Mouse (Mus musculus) limb, embryonic 15.5 days (tissue): ENCODE measurements around the gene AF067061. TPM values are rescaled to one million over a fixed set of nuclear protein-coding genes. Genes with fewer than 3 reads are reported as not detected.

Source experiments
- ATAC-seq: fragments of 200-750 bp; cut with Nextera tagmentation; 2 replicates; pipeline ENCODE4 v1.8.0; 2017; ENCODE audit warnings: low read depth, moderate TSS enrichment; ENCODE audit not compliant: insufficient number of reproducible peaks, low FRiP score, low TSS enrichment
- H3K27ac ChIP-seq: fragments of 300-500 bp; sonication (generic); 2 replicates; pipeline ENCODE4 v1.5.1; 2015; ENCODE audit warnings: moderate library complexity, mild to moderate bottlenecking, inconsistent platforms
- H3K27me3 ChIP-seq: fragments of 300-500 bp; sonication (generic); 2 replicates; pipeline ENCODE4 v1.6.1; 2015; ENCODE audit warnings: inconsistent platforms
- H3K36me3 ChIP-seq: fragments of 300-500 bp; sonication (generic); 2 replicates; pipeline ENCODE4 v1.6.1; 2015; ENCODE audit warnings: inconsistent platforms
- H3K4me1 ChIP-seq: fragments of 300-500 bp; sonication (generic); 2 replicates; pipeline ENCODE4 v1.6.1; 2015; ENCODE audit warnings: inconsistent platforms
- H3K4me2 ChIP-seq: fragments of 300-500 bp; sonication (generic); 2 replicates; pipeline ENCODE4 v1.6.1; 2015; ENCODE audit warnings: mild to moderate bottlenecking, inconsistent platforms
- H3K4me3 ChIP-seq: fragments of 300-500 bp; sonication (generic); 2 replicates; pipeline ENCODE4 v1.5.1; 2015; ENCODE audit warnings: mild to moderate bottlenecking, inconsistent platforms
- H3K9ac ChIP-seq: fragments of 300-500 bp; sonication (generic); 2 replicates; pipeline ENCODE4 v1.6.1; 2015; ENCODE audit warnings: inconsistent platforms
- H3K9me3 ChIP-seq: fragments of 300-500 bp; sonication (generic); 2 replicates; pipeline ENCODE4 v1.6.1; 2016; ENCODE audit warnings: inconsistent platforms
- WGBS: fragments of 180-500 bp; shearing (Covaris S2); methylation state at CpG from one replicate; pipeline ENCODE4 v1.1.7; 2015; 5-methylcytosine and 5-hydroxymethylcytosine counted together
- polyA plus RNA-seq: library from polyadenylated mRNA; unstranded; fragments of >200 nt; fragmentation: Nextera tagmentation; extraction: Ambion mirVana; gene quantifications from 2 replicates; pipeline ENCODE4 v1.2.1, GENCODE M21; 2015

Gene AF067061
- polyA plus RNA-seq, 1 experiment from 2014 or later: not detected

DNA sequence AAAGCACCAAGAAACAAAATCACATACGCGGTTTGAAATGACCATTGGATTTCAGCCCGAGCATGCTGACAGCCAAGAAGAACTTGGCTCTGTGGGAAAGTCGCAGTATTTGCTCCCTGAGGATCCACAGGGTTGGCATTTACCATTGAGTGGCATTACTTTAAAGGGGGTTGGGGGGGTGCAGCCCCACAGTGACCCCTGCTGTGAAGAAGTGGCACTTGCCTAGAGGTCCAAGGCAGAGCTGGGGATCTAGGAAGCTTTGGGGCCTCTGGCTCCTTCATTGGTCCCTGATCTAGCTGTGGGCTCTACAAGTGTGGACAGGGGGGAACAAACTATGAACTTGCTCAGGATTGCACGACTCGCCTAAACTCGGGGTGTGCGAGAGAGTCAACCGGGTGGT is 15.9 kb downstream of the AF067061 start:
- H3K27ac ChIP-seq: no peak overlapping the region
- H3K36me3 ChIP-seq: no peaks in the 10 kb centered on the region
- no peaks in the 10 kb centered on the region for H3K4me1 ChIP-seq
- 88% methylated on average over 9 of the region's 9 CpGs for WGBS
- H3K9ac ChIP-seq: no peak overlapping the region
- no peaks in the 10 kb centered on the region for H3K9me3 ChIP-seq
- no peak for ATAC-seq
- H3K4me3 ChIP-seq: no peak overlapping the region
- H3K4me2 ChIP-seq: no peak overlapping the region
- no peaks in the 10 kb centered on the region for H3K27me3 ChIP-seq

DNA sequence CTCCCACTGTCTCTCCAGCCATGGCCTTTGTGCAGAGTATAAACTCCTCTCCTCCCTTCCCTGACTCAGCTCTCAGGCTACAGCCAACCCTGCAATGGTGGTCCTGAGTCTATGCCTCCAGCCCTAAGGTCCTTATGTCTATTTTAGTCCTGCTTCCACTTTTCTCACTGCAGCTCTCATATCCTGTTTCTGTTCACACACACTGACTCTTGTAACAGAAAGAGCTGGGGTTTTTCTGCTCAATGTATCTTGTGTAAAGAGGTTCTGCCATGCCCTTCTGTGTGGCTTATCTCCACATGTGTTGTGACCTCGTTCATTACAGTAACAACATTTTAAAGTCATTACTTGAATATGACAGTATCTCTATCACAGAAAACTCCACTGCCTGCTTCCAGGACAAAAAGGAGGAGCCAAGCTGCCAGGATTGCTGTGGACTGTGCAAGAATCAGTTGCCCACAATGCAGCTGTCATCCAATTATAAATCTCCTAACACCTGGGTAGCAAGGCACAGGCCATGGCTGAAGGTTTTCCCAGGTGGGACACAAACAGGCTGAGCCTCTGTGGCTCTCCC is 36.5 kb downstream of the AF067061 start:
- Histone ChIP-seq H3K27ac (no peak overlapping the region), H3K36me3 (no peaks in the 10 kb centered on the region), H3K27me3 (no peaks in the 10 kb centered on the region), H3K4me1 (no peaks in the 10 kb centered on the region), H3K9ac (no peak overlapping the region), H3K4me2 (no peak overlapping the region), H3K9me3 (no peaks in the 10 kb centered on the region), H3K4me3 (no peak overlapping the region)
- no peak for ATAC-seq
- WGBS: 47% methylated on average over 1 of the region's 1 CpGs

DNA sequence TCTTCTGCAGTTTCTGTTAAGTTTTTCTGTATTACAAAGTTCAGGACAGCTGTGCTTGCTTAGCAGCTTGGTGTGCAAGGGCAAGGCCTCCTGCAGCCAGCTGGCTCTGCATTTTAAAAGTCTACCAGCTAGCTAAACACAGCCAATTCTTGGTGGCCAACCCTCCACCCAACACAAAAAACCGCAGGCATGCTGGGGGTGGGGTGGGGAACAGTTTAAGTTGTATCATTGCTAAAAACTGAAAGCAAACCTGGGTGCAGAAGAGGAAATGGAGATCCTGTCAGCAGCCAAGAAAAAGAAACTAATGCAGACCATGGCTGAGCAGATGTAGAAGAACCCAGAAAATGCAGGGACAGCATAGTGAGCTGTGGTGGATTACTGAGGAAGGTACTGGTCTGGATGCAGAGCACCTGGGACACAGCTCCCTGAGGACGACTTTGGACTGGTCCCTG is 37.1 kb downstream of the AF067061 start, which contains the start of gene BC147527:
Gene BC147527, plus strand, starts transcription at position 402 of the 452 bp plus-strand sequence.
- no peak for ATAC-seq
- H3K4me3 ChIP-seq: no peak within 1 kb of the TSS
- no peaks in the 10 kb centered on the region for H3K4me1 ChIP-seq
- H3K27me3 ChIP-seq: no peaks in the 10 kb centered on the region
- no peak within 1 kb of the TSS for H3K27ac ChIP-seq
- H3K4me2 ChIP-seq: no peak within 1 kb of the TSS
- no peaks in the 10 kb centered on the region for H3K9me3 ChIP-seq
- H3K36me3 ChIP-seq: no peaks in the 10 kb centered on the region
- H3K9ac ChIP-seq: no peak within 1 kb of the TSS
- WGBS: 43% methylated on average over 2 of the region's 2 CpGs

DNA sequence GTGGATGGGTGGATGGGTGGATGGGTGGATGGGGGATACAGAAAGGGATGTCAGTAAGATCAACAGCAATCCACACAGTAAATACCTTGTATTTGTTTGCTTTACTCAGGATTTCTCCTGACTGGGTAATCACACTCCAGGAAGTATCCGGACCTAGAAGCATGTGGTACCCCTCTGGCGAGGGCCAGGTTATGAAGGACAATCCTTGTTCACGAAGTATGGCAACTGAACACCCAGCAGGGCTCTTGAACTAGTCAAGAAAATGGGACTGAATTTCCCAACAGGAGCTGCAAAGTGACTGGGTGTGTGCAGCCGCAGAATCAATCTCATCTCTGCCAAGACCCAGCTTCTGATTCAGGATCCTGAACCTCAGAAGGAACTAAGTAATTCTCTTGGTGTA is 37.9 kb downstream of the AF067061 start:
- Histone ChIP-seq H3K4me2 (no peak overlapping the region), H3K4me1 (no peaks in the 10 kb centered on the region), H3K27me3 (no peaks in the 10 kb centered on the region), H3K27ac (no peak overlapping the region), H3K36me3 (no peaks in the 10 kb centered on the region), H3K4me3 (no peak overlapping the region), H3K9ac (no peak overlapping the region), H3K9me3 (no peaks in the 10 kb centered on the region)
- WGBS: 76% methylated on average over 4 of the region's 4 CpGs
- ATAC-seq: no peak

DNA sequence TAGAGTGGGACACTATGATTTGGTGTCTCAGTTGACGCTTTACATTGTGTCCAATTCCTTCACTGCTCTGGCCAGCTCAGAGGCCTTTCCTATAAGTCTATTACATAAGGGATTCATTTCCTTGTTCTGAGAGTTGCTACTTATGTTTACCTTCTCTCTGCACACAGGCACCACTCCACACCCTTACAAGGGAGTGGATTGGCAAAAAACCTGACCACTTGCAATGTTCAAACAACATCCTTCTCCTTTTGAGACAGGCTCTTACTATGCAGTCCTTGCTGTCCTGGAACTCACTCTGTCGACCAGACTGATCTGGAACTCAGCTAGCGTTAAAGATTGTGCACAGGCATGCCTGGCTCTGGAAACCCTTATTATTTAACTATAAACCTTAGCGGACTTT is 47.8 kb downstream of the AF067061 start:
- no peak overlapping the region for H3K4me2 ChIP-seq
- no peak overlapping the region for H3K27ac ChIP-seq
- H3K4me3 ChIP-seq: no peak overlapping the region
- no peak for ATAC-seq
- no peak overlapping the region for H3K9ac ChIP-seq
- H3K27me3 ChIP-seq: no peaks in the 10 kb centered on the region
- 57% methylated on average over 4 of the region's 4 CpGs for WGBS
- no peaks in the 10 kb centered on the region for H3K9me3 ChIP-seq
- H3K36me3 ChIP-seq: no peaks in the 10 kb centered on the region
- H3K4me1 ChIP-seq: no peaks in the 10 kb centered on the region

DNA sequence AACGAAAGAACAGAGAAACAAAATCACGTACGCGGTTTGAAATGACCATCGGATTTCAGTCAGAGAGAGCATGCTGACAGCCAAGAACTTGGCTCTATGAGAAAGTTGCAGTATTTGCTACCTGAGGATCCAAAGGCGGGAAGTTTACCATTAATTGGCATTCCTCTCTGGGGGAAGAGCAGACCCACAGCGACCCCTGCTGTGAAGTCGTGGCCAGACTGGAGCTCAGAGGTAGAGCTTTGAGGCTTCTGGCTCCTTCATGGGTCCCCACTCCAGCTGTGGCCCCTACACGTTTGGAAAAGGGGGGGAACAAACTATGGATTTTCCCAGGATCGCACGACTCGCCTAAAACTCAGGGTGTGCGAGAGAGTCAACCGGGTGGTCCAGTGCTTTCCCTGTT is 50.7 kb downstream of the AF067061 start:
- 43% methylated on average over 14 of the region's 14 CpGs for WGBS
- no peak overlapping the region for H3K27ac ChIP-seq
- ATAC-seq: no peak
- no peak overlapping the region for H3K9ac ChIP-seq
- H3K9me3 ChIP-seq: no peaks in the 10 kb centered on the region
- H3K36me3 ChIP-seq: no peaks in the 10 kb centered on the region
- H3K27me3 ChIP-seq: no peaks in the 10 kb centered on the region
- H3K4me1 ChIP-seq: no peaks in the 10 kb centered on the region
- H3K4me3 ChIP-seq: no peak overlapping the region
- H3K4me2 ChIP-seq: no peak overlapping the region

Other genes with a start within 250 kb of the AF067061 start
- not detected in 2 replicates for gene Gm36079, start 236.1 kb upstream of the AF067061 start, polyA plus RNA-seq
- 0.23 TPM in 1 of 2 replicates, not detected in the other for gene Gm21188, start 210.9 kb upstream of the AF067061 start, polyA plus RNA-seq
- not detected in 2 replicates for gene Gm20767, start 122.9 kb upstream of the AF067061 start, polyA plus RNA-seq
- not detected in 2 replicates for gene Gm21818, start 90.7 kb upstream of the AF067061 start, polyA plus RNA-seq
- not detected in 2 replicates for gene Gm21762, start 47.2 kb upstream of the AF067061 start, polyA plus RNA-seq
- not detected in 2 replicates for gene Gm21731, start 24.0 kb upstream of the AF067061 start, polyA plus RNA-seq
- 0.14 and 0.35 TPM in 2 replicates for gene BC147527, start 37.3 kb downstream of the AF067061 start, polyA plus RNA-seq
- not detected in 2 replicates for gene Tcstv3, start 53.8 kb downstream of the AF067061 start, polyA plus RNA-seq